Mouse (Mus musculus) forebrain, embryonic 14.5 days (tissue): ENCODE measurements around the gene Rbms3. TPM values are rescaled to one million over a fixed set of nuclear protein-coding genes. Genes with fewer than 3 reads are reported as not detected.
A peak's percentile ranks its signal among the peaks of the same experiment; 100 is the strongest.

Experiments
- ATAC-seq: fragments of 200-750 bp; cut with Nextera tagmentation; 2 replicates; pipeline ENCODE4 v1.8.0; 2017; ENCODE audit warnings: mild to moderate bottlenecking, moderate library complexity
- DNase-seq: peaks from one replicate; pipeline ENCODE4 v3.0.0-alpha.2; 2015; ENCODE audit warnings: low spot score
- H3K27ac ChIP-seq: fragments of 300-500 bp; sonication (generic); 2 replicates; pipeline ENCODE4 v1.5.1; 2014; ENCODE audit warnings: low read depth, mild to moderate bottlenecking, control low read depth, low read length, moderate library complexity
- H3K27me3 ChIP-seq: fragments of 300-500 bp; sonication (generic); replicated peaks from 2 replicates; pipeline ENCODE4 v1.6.1; 2014; ENCODE audit warnings: low read length, control low read depth, mixed read lengths; ENCODE audit not compliant: control insufficient read depth, insufficient read depth
- H3K36me3 ChIP-seq: fragments of 300-500 bp; sonication (generic); 2 replicates; pipeline ENCODE4 v1.6.1; 2014; ENCODE audit warnings: low read length, control low read depth; ENCODE audit not compliant: control insufficient read depth, insufficient read depth
- H3K4me1 ChIP-seq: fragments of 300-500 bp; sonication (generic); 2 replicates; pipeline ENCODE4 v1.6.1; 2014; ENCODE audit warnings: antibody characterized with exemption, low read length, control low read depth; ENCODE audit not compliant: control insufficient read depth, insufficient read depth
- H3K4me2 ChIP-seq: fragments of 300-500 bp; sonication (generic); 2 replicates; pipeline ENCODE4 v1.6.1; 2014; ENCODE audit warnings: mild to moderate bottlenecking, control low read depth, low read length
- H3K4me3 ChIP-seq: fragments of 300-500 bp; sonication (generic); 2 replicates; pipeline ENCODE4 v1.5.1; 2014; ENCODE audit warnings: low read depth, low read length, control low read depth
- H3K9ac ChIP-seq: fragments of 300-500 bp; sonication (generic); 2 replicates; pipeline ENCODE4 v1.6.1; 2014; ENCODE audit warnings: mild to moderate bottlenecking, low read length, control low read depth, moderate library complexity
- H3K9me3 ChIP-seq: fragments of 300-500 bp; sonication (generic); replicated peaks from 2 replicates; pipeline ENCODE4 v1.6.1; 2016; ENCODE audit warnings: low read length, control low read depth, mixed read lengths; ENCODE audit not compliant: control insufficient read depth
- WGBS: fragments of 180-500 bp; shearing (Covaris S2); extraction: QIAGEN DNeasy Blood & Tissue Kit; methylation state at CpG from one replicate; pipeline ENCODE4 v1.1.7; 2014; 5-methylcytosine and 5-hydroxymethylcytosine counted together
- polyA plus RNA-seq: library from polyadenylated mRNA; unstranded; fragments of >200 nt; fragmentation: Nextera tagmentation; extraction: Ambion mirVana; gene quantifications from 2 replicates; pipeline ENCODE4 v1.2.1, GENCODE M21; 2014

Gene Rbms3
- polyA plus RNA-seq, 1 experiment from 2014 or later = 13.8 TPM

GRCm38 (mm10) chr9:117151951-117152350 is 477.8 kb downstream of the Rbms3 start:
- Histone ChIP-seq H3K27me3 (no peaks in the 10 kb centered on the region), H3K27ac (no peak overlapping the region), H3K9ac (no peak overlapping the region), H3K4me3 (no peak overlapping the region), H3K4me2 (no peak overlapping the region), H3K4me1 (no peaks in the 10 kb centered on the region), H3K9me3 (no peaks in the 10 kb centered on the region), H3K36me3 (no peaks in the 10 kb centered on the region)
- 82% methylated on average over 3 of the region's 3 CpGs for WGBS
- ATAC-seq (no peak), DNase-seq (no peak)

- DNase-seq (peak; percentile 68), ATAC-seq (no peak)
- no peaks in the 10 kb centered on the region for H3K36me3 ChIP-seq
- H3K4me3 ChIP-seq = no peak overlapping the region
- no peak overlapping the region for H3K9ac ChIP-seq
- H3K4me2 ChIP-seq = no peak overlapping the region
- no peaks in the 10 kb centered on the region for H3K9me3 ChIP-seq
- WGBS = 65% methylated on average over 7 of the region's 7 CpGs
- no peaks in the 10 kb centered on the region for H3K27me3 ChIP-seq
- no peaks in the 10 kb centered on the region for H3K4me1 ChIP-seq
- no peak overlapping the region for H3K27ac ChIP-seq
Measured at GRCm38 (mm10) chr9:117144057-117144723, 485.5 kb downstream of the Rbms3 start.

GRCm38 (mm10) chr9:117139971-117140370 is 489.7 kb downstream of the Rbms3 start:
- Histone ChIP-seq H3K4me2 (no peak overlapping the region), H3K27me3 (no peaks in the 10 kb centered on the region), H3K4me1 (no peaks in the 10 kb centered on the region), H3K9ac (no peak overlapping the region), H3K27ac (no peak overlapping the region), H3K9me3 (no peaks in the 10 kb centered on the region), H3K4me3 (no peak overlapping the region), H3K36me3 (no peaks in the 10 kb centered on the region)
- DNase-seq (no peak), ATAC-seq (no peak)
- 92% methylated on average over 3 of the region's 3 CpGs for WGBS

- H3K4me1 ChIP-seq = no peaks in the 10 kb centered on the region
- H3K9ac ChIP-seq = no peak overlapping the region
- no peaks in the 10 kb centered on the region for H3K9me3 ChIP-seq
- no peak overlapping the region for H3K4me2 ChIP-seq
- DNase-seq = no peak
- H3K4me3 ChIP-seq = no peak overlapping the region
- no peak for ATAC-seq
- H3K27me3 ChIP-seq = no peaks in the 10 kb centered on the region
- H3K27ac ChIP-seq = no peak overlapping the region
- 63% methylated on average over 5 of the region's 5 CpGs for WGBS
- no peaks in the 10 kb centered on the region for H3K36me3 ChIP-seq
Measured at GRCm38 (mm10) chr9:117136410-117136809, 493.3 kb downstream of the Rbms3 start.

- Histone ChIP-seq H3K4me3 (no peak overlapping the region), H3K36me3 (no peaks in the 10 kb centered on the region), H3K27me3 (no peaks in the 10 kb centered on the region), H3K27ac (no peak overlapping the region), H3K9ac (no peak overlapping the region), H3K9me3 (no peaks in the 10 kb centered on the region), H3K4me1 (no peaks in the 10 kb centered on the region), H3K4me2 (no peak overlapping the region)
- ATAC-seq (no peak), DNase-seq (no peak)
- WGBS = 21% methylated on average over 2 of the region's 2 CpGs
Measured at GRCm38 (mm10) chr9:117134043-117134442, 495.7 kb downstream of the Rbms3 start.

- Histone ChIP-seq H3K4me1 (peaks cover 3% of the 10 kb centered on the region; the same call in 1 of the 2 replicates), H3K4me3 (no peak overlapping the region), H3K27me3 (no peaks in the 10 kb centered on the region), H3K4me2 (no peak overlapping the region), H3K27ac (no peak overlapping the region), H3K36me3 (no peaks in the 10 kb centered on the region), H3K9me3 (no peaks in the 10 kb centered on the region), H3K9ac (no peak overlapping the region)
- peak; percentile 37 for DNase-seq
- WGBS = 43% methylated on average over 8 of the region's 8 CpGs
- ATAC-seq = no peak
Measured at GRCm38 (mm10) chr9:117126816-117127215, 502.9 kb downstream of the Rbms3 start.

- ATAC-seq (no peak), DNase-seq (no peak)
- H3K9ac ChIP-seq = no peak overlapping the region
- no peaks in the 10 kb centered on the region for H3K36me3 ChIP-seq
- H3K9me3 ChIP-seq = no peaks in the 10 kb centered on the region
- H3K4me2 ChIP-seq = no peak overlapping the region
- 87% methylated on average over 6 of the region's 6 CpGs for WGBS
- no peaks in the 10 kb centered on the region for H3K27me3 ChIP-seq
- H3K4me3 ChIP-seq = no peak overlapping the region
- peaks cover 3% of the 10 kb centered on the region; the same call in 1 of the 2 replicates for H3K4me1 ChIP-seq
- H3K27ac ChIP-seq = no peak overlapping the region
Measured at GRCm38 (mm10) chr9:117125844-117126243, 503.9 kb downstream of the Rbms3 start.

- Histone ChIP-seq H3K36me3 (no peaks in the 10 kb centered on the region), H3K27me3 (no peaks in the 10 kb centered on the region), H3K9ac (no peak overlapping the region), H3K4me3 (no peak overlapping the region), H3K9me3 (no peaks in the 10 kb centered on the region), H3K4me1 (no peaks in the 10 kb centered on the region), H3K27ac (no peak overlapping the region), H3K4me2 (no peak overlapping the region)
- ATAC-seq = no peak
- no peak for DNase-seq
- whole genome bisulfite sequencing = 86% methylated on average over 6 of the region's 6 CpGs
Measured at GRCm38 (mm10) chr9:117121572-117121971, 508.1 kb downstream of the Rbms3 start.

GRCm38 (mm10) chr9:117117181-117117729 is 512.5 kb downstream of the Rbms3 start:
- Histone ChIP-seq H3K4me3 (no peak overlapping the region), H3K27ac (no peak overlapping the region), H3K36me3 (no peaks in the 10 kb centered on the region), H3K27me3 (no peaks in the 10 kb centered on the region), H3K9me3 (no peaks in the 10 kb centered on the region), H3K4me2 (no peak overlapping the region), H3K9ac (no peak overlapping the region), H3K4me1 (no peaks in the 10 kb centered on the region)
- no peak for ATAC-seq
- 85% methylated on average over 10 of the region's 10 CpGs for WGBS
- DNase-seq = peak; percentile 33
